Mouse (Mus musculus) liver, embryonic 14.5 days (tissue): ENCODE measurements around the gene Kcnj10.

ENCODE experiments used
- CTCF ChIP-seq: IDR thresholded peaks from 2 replicates; pipeline ENCODE4 v1.5.1; 2016; ENCODE audit warnings: antibody characterized with exemption, low read depth, control low read depth
- EP300 ChIP-seq: IDR thresholded peaks from 2 replicates; pipeline ENCODE4 v1.6.1; 2016; ENCODE audit warnings: antibody characterized with exemption, low read depth

DNA sequence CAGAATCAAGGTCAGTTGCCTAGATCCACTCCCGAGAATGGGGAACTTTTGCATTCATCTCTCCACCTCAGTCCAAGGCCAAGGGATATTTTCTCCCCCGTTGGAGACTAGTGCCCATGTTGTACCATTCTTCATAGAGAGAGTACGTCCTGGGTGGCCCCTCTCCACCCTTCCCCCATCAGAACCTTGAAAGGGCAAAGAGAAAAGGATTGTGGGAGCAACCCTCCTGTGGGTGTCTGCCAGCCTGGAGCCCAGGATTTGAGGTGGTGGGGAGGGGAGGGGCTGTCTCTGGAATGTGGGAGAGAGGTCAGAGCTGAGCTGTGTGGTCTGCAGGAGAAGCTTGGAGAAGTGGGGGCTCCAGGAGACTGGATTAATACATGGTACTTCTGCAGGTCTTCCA lies 2.9 kb downstream of the Kcnj10 start:
- no peak for TF ChIP-seq EP300
- TF ChIP-seq CTCF = no peak
